Mouse (Mus musculus) mature B cell (primary cell): Measurements from ENCODE around the gene Pigt.

Source experiments
- in situ Hi-C: fragments of 300-500 bp; cut with MboI; formaldehyde crosslinking; loops from 2 replicates; pipeline ENCODE4 v1.14.3; 2019

Gene Pigt

GRCm38 (mm10) chr2:164496847-164497690 lies at the start of gene Pigt:
Pigt (plus strand) TSS chr2:164497520.
- in situ Hi-C loops = loop anchor here (5.0 kb wide), 1 partner anchor 35 kb away; the partner anchor contains the start of gene Gm20458

DNA sequence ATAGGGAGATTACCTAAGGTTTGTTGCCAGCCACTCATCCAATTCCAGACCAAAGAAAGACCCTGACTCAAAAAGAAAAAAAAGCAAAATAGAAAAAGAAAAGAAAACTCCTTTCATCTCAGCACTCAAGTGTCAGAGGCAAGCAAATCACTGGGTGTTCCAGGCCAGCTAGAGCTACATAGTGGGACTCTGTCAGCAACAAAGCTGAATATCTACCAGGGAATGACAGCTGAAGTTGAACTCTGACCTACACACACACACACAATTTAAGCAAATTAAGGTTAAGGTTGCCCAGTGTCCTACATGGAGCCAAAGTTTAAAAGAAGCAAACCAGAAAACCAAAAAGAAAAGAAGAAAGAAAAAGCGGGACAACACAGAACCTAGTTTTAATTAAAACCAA lies 49.2 kb upstream of the Pigt start:
- in situ Hi-C loops = no loop called here

- in situ Hi-C loops = no loop called here
Observed at GRCm38 (mm10) chr2:164448921-164449320, 48.4 kb upstream of the Pigt start.

DNA sequence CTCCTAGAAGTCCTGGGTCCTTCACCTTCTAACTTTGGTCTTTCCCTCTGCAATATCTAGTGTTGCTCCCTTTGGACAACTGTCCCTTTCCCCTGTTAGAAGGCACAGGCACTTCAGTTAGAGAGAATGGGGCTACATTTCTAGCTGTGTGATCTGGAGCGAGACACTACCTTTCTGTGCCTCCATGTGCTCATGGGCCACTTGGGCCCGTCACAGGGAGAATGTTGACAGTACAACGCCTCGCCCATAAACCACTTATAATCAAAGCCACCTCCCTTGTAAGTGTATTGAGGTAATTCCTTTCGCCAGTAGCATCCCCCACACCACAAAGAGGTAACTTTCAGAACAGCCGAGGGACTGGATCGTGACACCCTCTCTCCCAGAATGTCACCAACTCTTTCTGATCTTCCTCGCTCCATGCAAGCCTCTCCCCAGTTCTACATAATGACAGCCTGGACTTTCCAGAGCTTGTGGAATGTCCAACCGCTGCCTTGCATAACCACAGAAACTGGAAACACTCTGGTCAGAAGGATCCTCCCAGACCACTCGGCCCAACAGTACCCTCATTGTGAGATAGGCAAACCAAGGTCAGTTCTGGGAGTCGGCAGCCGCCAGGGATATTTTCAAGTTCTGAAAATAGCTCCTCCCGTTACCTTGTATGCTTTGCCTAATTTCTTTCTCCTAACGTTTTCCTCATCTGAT lies 47.8 kb upstream of the Pigt start:
- in situ Hi-C loops = no loop called here

DNA sequence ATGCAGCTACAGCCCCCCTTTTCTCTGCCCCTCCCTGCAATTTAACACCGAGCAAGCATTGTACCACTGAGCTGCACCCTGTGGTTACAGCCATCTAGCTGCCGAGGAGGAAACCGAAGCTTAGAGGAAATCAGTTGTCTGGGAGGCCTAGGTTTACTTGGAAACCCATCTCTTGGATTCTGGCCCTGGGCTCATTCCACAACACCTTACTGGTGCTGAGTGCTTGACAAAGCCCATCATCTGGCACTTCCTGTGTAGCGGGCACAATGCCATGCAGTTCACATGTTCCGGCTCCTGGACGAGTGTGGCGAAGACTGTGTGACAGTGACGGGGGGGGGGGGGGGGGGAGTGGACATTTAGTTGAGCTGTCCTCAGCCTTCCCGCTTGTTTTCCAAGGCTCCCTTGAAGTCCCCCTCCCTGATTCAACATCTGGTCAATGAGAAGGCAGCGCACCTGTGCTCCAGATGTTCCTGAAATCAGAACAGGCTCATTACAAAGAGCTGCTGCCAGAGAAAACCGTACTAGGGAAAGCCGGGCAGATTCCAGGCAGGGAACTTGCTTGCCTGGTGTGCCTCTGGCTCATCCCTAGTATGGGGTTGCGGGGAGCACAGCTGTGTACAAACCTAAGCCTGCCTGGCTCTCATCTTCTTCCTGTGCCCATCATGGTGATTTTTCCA lies 45.2 kb upstream of the Pigt start:
- in situ Hi-C loops = no loop called here

DNA sequence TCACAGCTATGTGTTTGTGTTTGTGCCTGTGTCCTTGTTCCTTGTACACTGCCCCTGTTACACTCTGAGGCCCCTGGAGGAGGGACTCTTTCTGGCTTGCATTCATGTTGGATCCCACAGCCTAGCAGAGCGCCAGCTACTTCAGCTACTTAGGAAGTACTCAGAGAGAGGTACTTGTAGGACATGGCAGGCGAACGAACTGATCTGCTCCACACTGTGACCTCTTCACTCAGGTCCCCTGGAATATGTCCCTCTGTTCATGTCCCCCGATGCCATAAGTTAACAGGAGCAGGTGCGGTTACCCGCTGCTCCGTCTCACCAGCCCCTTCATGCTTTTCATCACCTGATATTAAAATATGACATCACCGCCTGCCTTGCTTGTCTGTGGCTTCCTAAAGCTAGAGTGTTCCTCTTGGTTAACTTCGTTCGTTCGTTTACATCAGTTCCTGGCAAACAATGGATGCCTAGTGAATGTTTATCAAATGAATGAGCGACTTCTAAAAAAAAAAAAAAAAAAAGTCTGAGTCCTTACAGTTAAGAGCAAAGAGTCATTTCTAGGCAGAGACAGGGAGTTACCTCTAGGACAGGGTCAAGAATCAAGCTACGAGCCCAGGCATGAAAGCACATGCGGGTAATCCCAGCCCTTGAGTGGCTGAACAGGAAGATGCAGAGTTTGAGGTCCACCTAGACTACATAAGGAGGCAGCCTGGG lies 44.1 kb upstream of the Pigt start:
- in situ Hi-C loops = no loop called here

- in situ Hi-C loops = no loop called here
Observed at GRCm38 (mm10) chr2:164453887-164454500, 43.3 kb upstream of the Pigt start.

DNA sequence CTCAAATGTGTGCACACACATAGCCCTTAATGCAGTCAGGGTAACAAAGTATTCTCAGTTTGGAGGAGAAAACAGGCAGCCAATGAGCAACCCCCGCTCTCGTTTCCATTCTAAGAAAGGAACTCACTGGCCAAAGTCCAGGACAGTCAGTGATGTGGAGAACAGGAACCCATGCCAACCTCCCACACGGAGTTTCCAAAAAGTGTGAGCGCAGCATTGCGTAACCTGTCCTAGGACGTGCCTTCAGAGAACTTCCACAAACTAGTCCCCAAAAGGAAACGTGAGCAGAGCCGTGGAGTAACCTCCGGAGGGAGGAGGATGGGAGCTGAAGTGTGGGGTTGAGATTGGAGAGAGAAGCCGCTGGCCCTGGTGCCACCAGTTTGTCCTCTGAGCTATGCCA lies 42.5 kb upstream of the Pigt start:
- in situ Hi-C loops = loop anchor here (5.0 kb wide), 1 partner anchor 38 kb away; no protein-coding TSS in a partner anchor

- in situ Hi-C loops = loop anchor here (5.0 kb wide), 1 partner anchor 38 kb away; no protein-coding TSS in a partner anchor
Observed at GRCm38 (mm10) chr2:164455421-164456190, 41.7 kb upstream of the Pigt start.

DNA sequence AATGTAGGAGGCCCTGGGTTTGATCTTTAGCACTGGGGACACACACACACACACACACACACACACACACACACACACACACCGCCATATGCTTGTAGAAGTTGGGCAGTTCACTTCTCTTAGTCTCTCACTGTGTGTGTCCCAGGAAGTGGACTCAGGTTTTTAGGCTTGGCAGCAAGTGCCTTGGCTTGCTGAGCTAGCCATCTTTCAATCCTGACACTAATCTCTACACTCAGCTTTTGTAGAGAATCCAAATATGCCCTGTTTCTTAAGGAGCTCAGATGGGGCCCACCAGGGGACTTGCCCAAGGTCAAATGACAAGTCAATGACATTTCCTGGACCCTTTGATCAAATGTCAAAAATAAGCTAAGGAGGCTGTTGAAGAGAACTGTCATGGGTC lies 40.9 kb upstream of the Pigt start:
- in situ Hi-C loops = loop anchor here (5.0 kb wide), 1 partner anchor 39 kb away; no protein-coding TSS in a partner anchor

GRCm38 (mm10) chr2:164456864-164457300 lies 40.4 kb upstream of the Pigt start, which contains the start of gene Sys1:
Sys1 (plus strand) TSS chr2:164456964.
- in situ Hi-C loops = loop anchor here (5.0 kb wide), 1 partner anchor 40 kb away; no protein-coding TSS in a partner anchor

GRCm38 (mm10) chr2:164457942-164458341 lies 39.4 kb upstream of the Pigt start:
- in situ Hi-C loops = loop anchor here (5.0 kb wide), 1 partner anchor 41 kb away; no protein-coding TSS in a partner anchor

- in situ Hi-C loops = loop anchor here (5.0 kb wide), 1 partner anchor 41 kb away; no protein-coding TSS in a partner anchor
Observed at GRCm38 (mm10) chr2:164458535-164458934, 38.8 kb upstream of the Pigt start.

GRCm38 (mm10) chr2:164460745-164461551 lies 36.4 kb upstream of the Pigt start, which contains the start of gene Gm20458:
Gm20458 (plus strand) TSS chr2:164460967.
- in situ Hi-C loops = loop anchor here (5.0 kb wide), 1 partner anchor 36 kb away; the partner anchor contains the start of gene Pigt

DNA sequence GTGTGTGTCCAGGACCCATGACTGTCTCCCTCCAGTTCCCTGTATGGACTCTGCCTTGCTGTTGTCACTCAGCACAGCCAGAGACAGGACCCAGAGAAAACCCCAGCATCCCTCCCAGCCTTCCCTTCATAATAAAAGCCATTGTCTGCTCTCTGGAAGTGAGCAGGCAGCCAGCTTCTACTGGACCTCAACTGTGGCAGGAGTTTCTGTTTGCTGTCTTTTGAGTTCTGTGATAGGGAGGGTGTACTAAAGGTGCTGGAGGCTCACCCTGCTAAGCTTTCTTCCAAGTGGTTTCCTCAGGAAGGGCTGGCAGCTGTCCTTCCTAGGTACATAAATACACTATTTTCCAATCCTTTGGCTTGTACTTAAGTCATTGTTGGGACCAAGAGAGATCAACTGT lies 32.2 kb upstream of the Pigt start:
- in situ Hi-C loops = no loop called here

DNA sequence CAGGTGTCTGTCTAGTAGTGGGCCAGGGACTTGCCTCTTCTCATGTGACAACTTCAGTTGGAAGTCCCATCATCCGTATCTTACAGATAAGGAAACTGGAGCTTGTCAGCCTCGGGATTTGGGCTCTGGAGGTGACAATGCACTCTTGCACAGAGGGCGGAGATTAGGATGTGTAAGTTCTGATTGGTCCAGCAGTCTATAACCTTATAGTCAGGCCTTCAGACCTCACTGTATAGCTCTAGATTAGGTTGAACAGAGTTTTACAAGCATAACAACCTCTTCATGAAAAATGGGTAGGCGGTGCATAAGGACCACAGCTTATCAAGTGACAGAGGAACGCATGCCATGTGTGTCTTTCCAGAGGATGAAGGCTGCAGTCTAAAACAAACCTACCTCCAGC lies 30.5 kb upstream of the Pigt start:
- in situ Hi-C loops = no loop called here

DNA sequence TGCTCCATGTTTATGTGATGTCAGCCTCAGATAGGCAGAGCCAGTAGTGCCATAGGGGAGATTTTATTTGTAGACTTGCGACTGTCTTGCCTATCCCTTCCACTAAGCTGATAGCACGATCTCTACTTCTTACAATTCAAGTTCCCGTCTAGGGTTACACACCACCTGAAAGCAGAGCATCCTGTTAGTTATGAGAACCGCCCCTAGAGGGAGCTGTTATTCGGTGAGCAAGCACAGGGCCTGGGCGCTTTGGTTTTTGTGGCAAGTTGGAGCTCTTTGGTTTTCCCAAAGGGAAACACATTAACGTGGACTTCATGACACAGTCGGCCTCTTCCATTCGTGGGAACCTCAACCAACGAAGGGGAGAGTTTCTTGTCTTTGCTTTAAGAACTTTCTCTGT lies 27.1 kb upstream of the Pigt start:
- in situ Hi-C loops = no loop called here

DNA sequence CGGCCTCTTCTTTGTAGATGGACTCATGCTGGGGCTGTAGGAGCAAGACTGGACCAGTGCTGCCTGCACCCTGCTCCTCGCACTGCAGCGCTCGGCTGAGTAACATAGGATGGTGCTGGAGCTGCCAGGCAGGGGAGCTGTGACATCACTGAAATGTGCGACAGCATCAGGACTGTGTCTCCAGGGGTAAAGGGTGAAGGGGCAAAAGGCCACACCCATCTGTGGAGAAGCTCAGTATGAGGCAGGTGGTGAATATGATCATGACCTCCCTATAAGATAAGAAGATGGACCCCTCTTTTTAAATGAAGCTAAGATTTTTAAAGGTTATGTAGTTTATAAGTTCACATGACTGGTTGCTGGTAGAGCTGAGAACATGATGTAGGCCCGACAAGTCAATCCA lies 23.7 kb upstream of the Pigt start, which contains the start of gene Trp53tg5:
TSS of gene Trp53tg5 (minus strand) at position 101 of the 400 bp plus-strand sequence.
- in situ Hi-C loops = no loop called here

DNA sequence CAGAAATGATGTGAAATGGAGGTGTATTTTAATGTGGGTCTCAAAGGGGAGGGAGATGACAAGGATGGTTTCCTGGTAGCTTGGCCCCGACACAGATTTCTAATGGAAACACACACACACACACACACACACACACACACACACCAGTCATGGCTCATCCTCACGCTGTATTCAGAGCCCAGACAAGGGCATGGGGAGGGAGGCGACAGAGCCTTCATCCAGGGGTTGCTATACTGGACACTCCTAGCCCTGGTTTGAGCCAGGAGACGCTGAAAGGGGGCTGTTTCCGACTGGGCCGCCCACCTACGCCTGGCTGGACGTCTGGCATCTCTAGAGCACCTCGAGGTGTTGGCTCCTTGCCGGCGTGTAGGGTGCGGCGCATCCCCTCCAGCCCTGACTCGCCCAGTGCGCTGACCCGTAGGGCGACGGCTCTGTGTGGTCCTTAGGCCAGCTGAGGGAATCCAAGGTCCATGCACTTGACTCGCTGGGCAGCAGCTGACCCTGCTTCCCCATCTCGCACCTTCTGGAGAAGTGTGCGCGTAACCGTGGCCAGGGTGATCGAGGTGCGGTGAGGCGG lies 11.6 kb upstream of the Pigt start, which contains the start of gene Dbndd2:
TSS of gene Dbndd2 (plus strand) at position 426 of the 577 bp plus-strand sequence.
- in situ Hi-C loops = no loop called here
